Mouse (Mus musculus) kidney, embryonic 14.5 days (tissue): ENCODE results near the gene Camkv. TPM values are rescaled to one million over a fixed set of nuclear protein-coding genes. Genes with fewer than 3 reads are reported as not detected.

Source experiments
- ATAC-seq: fragments of 200-750 bp; cut with Nextera tagmentation; 2 replicates; pipeline ENCODE4 v1.8.0; 2017; ENCODE audit warnings: moderate number of reproducible peaks, mild to moderate bottlenecking, moderate TSS enrichment, moderate library complexity; ENCODE audit not compliant: low FRiP score, low TSS enrichment
- H3K27ac ChIP-seq: fragments of 300-500 bp; sonication (generic); 2 replicates; pipeline ENCODE4 v1.5.1; 2014; ENCODE audit warnings: low read depth, mild to moderate bottlenecking, low read length, moderate library complexity, mixed read lengths
- H3K27me3 ChIP-seq: fragments of 300-500 bp; sonication (generic); 2 replicates; pipeline ENCODE4 v1.6.1; 2014; ENCODE audit warnings: mild to moderate bottlenecking, low read length; ENCODE audit not compliant: control insufficient read depth, insufficient read depth
- H3K36me3 ChIP-seq: fragments of 300-500 bp; sonication (generic); 2 replicates; pipeline ENCODE4 v1.6.1; 2014; ENCODE audit warnings: low read length, mixed read lengths; ENCODE audit not compliant: control insufficient read depth, insufficient read depth
- H3K4me1 ChIP-seq: fragments of 300-500 bp; sonication (generic); 2 replicates; pipeline ENCODE4 v1.6.1; 2014; ENCODE audit warnings: low read length, mixed read lengths; ENCODE audit not compliant: control insufficient read depth, insufficient read depth
- H3K4me2 ChIP-seq: fragments of 300-500 bp; sonication (generic); replicated peaks from 2 replicates; pipeline ENCODE4 v1.6.1; 2014; ENCODE audit warnings: low read depth, mild to moderate bottlenecking, low read length
- H3K4me3 ChIP-seq: fragments of 300-500 bp; sonication (generic); 2 replicates; pipeline ENCODE4 v1.5.1; 2014; ENCODE audit warnings: mild to moderate bottlenecking, low read length
- H3K9ac ChIP-seq: fragments of 300-500 bp; sonication (generic); 2 replicates; pipeline ENCODE4 v1.6.1; 2014; ENCODE audit warnings: low read depth, mild to moderate bottlenecking, low read length, moderate library complexity
- H3K9me3 ChIP-seq: fragments of 300-500 bp; sonication (generic); 2 replicates; pipeline ENCODE4 v1.6.1; 2016; ENCODE audit warnings: low read length; ENCODE audit not compliant: control insufficient read depth
- WGBS: fragments of 180-500 bp; shearing (Covaris S2); extraction: QIAGEN DNeasy Blood & Tissue Kit; methylation state at CpG from one replicate; pipeline ENCODE4 v1.1.7; 2014; 5-methylcytosine and 5-hydroxymethylcytosine counted together
- polyA plus RNA-seq: library from polyadenylated mRNA; unstranded; fragments of >200 nt; fragmentation: Nextera tagmentation; extraction: Ambion mirVana; gene quantifications from 2 replicates; pipeline ENCODE4 v1.2.1, GENCODE M21; 2014

Gene Camkv
- polyA plus RNA-seq, 1 experiment from 2014 or later = 0.79 TPM

GRCm38 (mm10) chr9:107932221-107932620, 3.3 kb upstream of the Camkv start:
- H3K9me3 ChIP-seq = no peaks in the 10 kb centered on the region
- H3K4me1 ChIP-seq = peaks cover 10% of the 10 kb centered on the region; the same call in 1 of the 2 replicates
- no peak overlapping the region for H3K27ac ChIP-seq
- peaks cover 16% of the 10 kb centered on the region for H3K27me3 ChIP-seq
- 64% methylated on average over 4 of the region's 4 CpGs for WGBS
- no peak overlapping the region for H3K4me2 ChIP-seq
- no peak for ATAC-seq
- no peaks in the 10 kb centered on the region for H3K36me3 ChIP-seq
- H3K9ac ChIP-seq = no peak overlapping the region
- H3K4me3 ChIP-seq = no peak overlapping the region

GRCm38 (mm10) chr9:107934146-107934545, 1.3 kb upstream of the Camkv start:
- ATAC-seq = no peak
- 81% methylated on average over 11 of the region's 11 CpGs for WGBS
- H3K4me1 ChIP-seq = peaks cover 10% of the 10 kb centered on the region; the same call in 1 of the 2 replicates
- H3K27me3 ChIP-seq = peaks cover 19% of the 10 kb centered on the region
- no peak overlapping the region for H3K4me2 ChIP-seq
- no peaks in the 10 kb centered on the region for H3K9me3 ChIP-seq
- H3K36me3 ChIP-seq = no peaks in the 10 kb centered on the region
- H3K27ac ChIP-seq = no peak overlapping the region
- H3K4me3 ChIP-seq = no peak overlapping the region
- no peak overlapping the region for H3K9ac ChIP-seq

- Histone ChIP-seq H3K9me3 (no peaks in the 10 kb centered on the region), H3K27me3 (peaks cover 19% of the 10 kb centered on the region), H3K4me2 (peak overlapping the region; percentile 93), H3K4me1 (peaks cover 10% of the 10 kb centered on the region; the same call in 1 of the 2 replicates), H3K27ac (no peak overlapping the region), H3K4me3 (peak overlapping the region; percentile 49), H3K36me3 (no peaks in the 10 kb centered on the region), H3K9ac (peak overlapping the region; percentile 50)
- WGBS = under 1% methylated on average over 38 of the region's 41 CpGs
- peak; percentile 44 for ATAC-seq
These were observed 328 bp downstream of the Camkv start for GRCm38 (mm10) chr9:107935790-107936214.

- Histone ChIP-seq H3K4me2 (peak overlapping the region; percentile 93), H3K9me3 (no peaks in the 10 kb centered on the region), H3K36me3 (no peaks in the 10 kb centered on the region), H3K27me3 (peaks cover 19% of the 10 kb centered on the region), H3K4me3 (peak overlapping the region; percentile 49), H3K9ac (peak overlapping the region; percentile 50; the same call in 1 of the 2 replicates), H3K27ac (no peak overlapping the region), H3K4me1 (peaks cover 10% of the 10 kb centered on the region; the same call in 1 of the 2 replicates)
- ATAC-seq = peak; percentile 45; the same call in 1 of the 2 replicates
- 1% methylated on average over 29 of the region's 29 CpGs for WGBS
These were observed 845 bp downstream of the Camkv start for GRCm38 (mm10) chr9:107936215-107936822.

- peak overlapping the region; percentile 93 for H3K4me2 ChIP-seq
- ATAC-seq = no peak
- no peaks in the 10 kb centered on the region for H3K36me3 ChIP-seq
- H3K9ac ChIP-seq = no peak overlapping the region
- peak overlapping the region; percentile 49 for H3K4me3 ChIP-seq
- WGBS = 24% methylated on average over 3 of the region's 3 CpGs
- peaks cover 19% of the 10 kb centered on the region for H3K27me3 ChIP-seq
- no peaks in the 10 kb centered on the region for H3K9me3 ChIP-seq
- H3K4me1 ChIP-seq = peaks cover 10% of the 10 kb centered on the region; the same call in 1 of the 2 replicates
- H3K27ac ChIP-seq = no peak overlapping the region
These were observed 1.4 kb downstream of the Camkv start for GRCm38 (mm10) chr9:107936831-107937230.

- no peaks in the 10 kb centered on the region for H3K36me3 ChIP-seq
- H3K4me3 ChIP-seq = no peak overlapping the region
- 88% methylated on average over 31 of the region's 31 CpGs for WGBS
- H3K27ac ChIP-seq = no peak overlapping the region
- no peaks in the 10 kb centered on the region for H3K27me3 ChIP-seq
- H3K4me1 ChIP-seq = peaks cover 10% of the 10 kb centered on the region; the same call in 1 of the 2 replicates
- H3K9me3 ChIP-seq = no peaks in the 10 kb centered on the region
- no peak overlapping the region for H3K9ac ChIP-seq
- no peak overlapping the region for H3K4me2 ChIP-seq
- no peak for ATAC-seq
These were observed 12.0 kb downstream of the Camkv start for GRCm38 (mm10) chr9:107947241-107948194.

GRCm38 (mm10) chr9:107949184-107949921, 13.9 kb downstream of the Camkv start:
- no peak overlapping the region for H3K4me3 ChIP-seq
- peaks cover 10% of the 10 kb centered on the region; the same call in 1 of the 2 replicates for H3K4me1 ChIP-seq
- H3K4me2 ChIP-seq = no peak overlapping the region
- ATAC-seq = no peak
- H3K27ac ChIP-seq = no peak overlapping the region
- H3K9me3 ChIP-seq = no peaks in the 10 kb centered on the region
- no peak overlapping the region for H3K9ac ChIP-seq
- WGBS = 84% methylated on average over 13 of the region's 13 CpGs
- no peaks in the 10 kb centered on the region for H3K36me3 ChIP-seq
- H3K27me3 ChIP-seq = no peaks in the 10 kb centered on the region

GRCm38 (mm10) chr9:107949922-107950235, 14.4 kb downstream of the Camkv start, which contains the start of gene Traip:
Gene Traip, plus strand, starts transcription at chr9:107950136.
- H3K9me3 ChIP-seq = no peaks in the 10 kb centered on the region
- H3K4me2 ChIP-seq = peak within 1 kb of the TSS; percentile 66
- no peaks in the 10 kb centered on the region for H3K36me3 ChIP-seq
- no peak for ATAC-seq
- peaks cover 10% of the 10 kb centered on the region; the same call in 1 of the 2 replicates for H3K4me1 ChIP-seq
- H3K27ac ChIP-seq = peak within 1 kb of the TSS; percentile 68; the same call in 1 of the 2 replicates
- WGBS = 92% methylated on average over 10 of the region's 10 CpGs
- H3K27me3 ChIP-seq = no peaks in the 10 kb centered on the region
- H3K9ac ChIP-seq = peak within 1 kb of the TSS; percentile 69
- peak within 1 kb of the TSS; percentile 84 for H3K4me3 ChIP-seq
